Mouse (Mus musculus) frontal cortex, postnatal 14 days (tissue): ENCODE results near the gene Gm49337.

Experiments
- DNase-seq, 2 experiments: peaks; one replicate each; pipeline ENCODE4 v3.0.0; 2022; ENCODE audit warnings: low spot score in 2 of 2

Gm49337 gene

GRCm38 (mm10) chr4:116329256-116329655, 156.1 kb downstream of the Gm49337 start:
- no peak for DNase-seq

GRCm38 (mm10) chr4:116336294-116336693, 163.1 kb downstream of the Gm49337 start:
- DNase-seq, result no peak

GRCm38 (mm10) chr4:116342119-116342518, 168.9 kb downstream of the Gm49337 start:
- peak in 1 of 2 experiments; percentile 55 for DNase-seq
